Mouse (Mus musculus) spleen, adult 2 months (tissue): ENCODE measurements at regions not wholly inside any gene's neighbourhood (a gene's known extent, or its start where the extent isn't known, plus 50 kb on each side); places are given as distances from the start of the nearest gene placed in this dataset.

Source experiments
- CTCF ChIP-seq: fragments of 200-500 bp; IDR thresholded peaks from 2 replicates; pipeline ENCODE4 v1.5.1; 2011; ENCODE audit warnings: mild to moderate bottlenecking, inconsistent platforms; ENCODE audit not compliant: insufficient read depth, insufficient read length, insufficient replicate concordance; ENCODE audit errors: extremely low read depth
- POLR2A ChIP-seq: fragments of 200-500 bp; IDR thresholded peaks from 2 replicates; pipeline ENCODE4 v1.6.1; 2011; ENCODE audit warnings: low read depth, low read length, inconsistent platforms

- no peak for TF ChIP-seq CTCF
- no peak for TF ChIP-seq POLR2A
These were observed 143.9 kb upstream of the Gm3448 start for GRCm38 (mm10) chr17:15185217-15185616.
